In genomic region chr2:119744163-119745111, GRCm38 (mm10) we compare ENCODE assay signal across 8 mouse cellular contexts. TPM values are rescaled to one million over a fixed set of nuclear protein-coding genes. Genes with fewer than 3 reads are reported as not detected.
DNase-seq lines count a peak whose midpoint lies in the region; ATAC-seq lines count a peak whose summit lies in the region.

No protein-coding gene starts in this region.

- peak; percentile 47 to 52 for DNase-seq in urinary bladder, adult 18-20 months (ENCODE audit: low spot score in 2 of 2)
- DNase-seq in urinary bladder, postnatal 10 days (ENCODE audit: low spot score) = no peak
- DNase-seq in forebrain, embryonic 10.5 days (ENCODE audit: extremely low spot score, low spot score) = peak; percentile 44
- peak; percentile 84 for DNase-seq in intestine, embryonic 14.5 days (ENCODE audit: low spot score)
- DNase-seq in cerebellum, adult 9-10 months = no peak
- no peak for DNase-seq in layer of hippocampus, postnatal 25 days (ENCODE audit: extremely low spot score in 1 of 2, low spot score in 1 of 2)

- no peaks in the 10 kb centered on the region for H3K36me3 ChIP-seq in forebrain, embryonic 10.5 days (replicated peaks)
- no peaks in the 10 kb centered on the region for H3K36me3 ChIP-seq in intestine, embryonic 14.5 days (ENCODE audit: control insufficient read depth, insufficient read depth, low read length)
- H3K36me3 ChIP-seq in liver, embryonic 16.5 days (ENCODE audit: control insufficient read depth, insufficient read depth) = no peaks in the 10 kb centered on the region
- no peaks in the 10 kb centered on the region for H3K36me3 ChIP-seq in neural tube, embryonic 13.5 days

- peak overlapping the region; percentile 29; the same call in 1 of the 2 replicates for H3K9ac ChIP-seq in intestine, embryonic 14.5 days (ENCODE audit: low read length)
- H3K9ac ChIP-seq in liver, embryonic 16.5 days (ENCODE audit: low read depth, low read length) = 0 out of 2 replicates have a peak overlapping the region, but pooled peaks have one; percentile 8
- 0 out of 2 replicates have a peak overlapping the region, but pooled peaks have one; percentile 6 for H3K9ac ChIP-seq in neural tube, embryonic 13.5 days

- H3K27me3 ChIP-seq in forebrain, embryonic 10.5 days (ENCODE audit: poor library complexity, severe bottlenecking) = peaks cover 91% of the 10 kb centered on the region
- H3K27me3 ChIP-seq in intestine, embryonic 14.5 days (replicated peaks; ENCODE audit: control insufficient read depth, insufficient read depth, low read length) = peaks cover 45% of the 10 kb centered on the region
- peaks cover 48% of the 10 kb centered on the region for H3K27me3 ChIP-seq in liver, embryonic 16.5 days (ENCODE audit: control insufficient read depth, insufficient read depth, low read depth, low read length)
- H3K27me3 ChIP-seq in neural tube, embryonic 13.5 days = peaks cover 88% of the 10 kb centered on the region

- H3K27ac ChIP-seq in forebrain, embryonic 10.5 days = no peak overlapping the region
- H3K27ac ChIP-seq in intestine, embryonic 14.5 days (ENCODE audit: low read depth) = peak overlapping the region; percentile 75
- H3K27ac ChIP-seq in liver, embryonic 16.5 days (ENCODE audit: low read length) = peak overlapping the region; percentile 56
- no peak overlapping the region for H3K27ac ChIP-seq in neural tube, embryonic 13.5 days (replicated peaks)

- ATAC-seq in intestine, embryonic 14.5 days (replicated peaks; ENCODE audit: low FRiP score, low TSS enrichment, low read depth) = peak; percentile 79
- ATAC-seq in liver, embryonic 16.5 days (ENCODE audit: low read depth) = peak; percentile 71
- 0 out of 2 replicates have a peak, but pooled peaks have one; percentile 10 for ATAC-seq in neural tube, embryonic 13.5 days (ENCODE audit: low read depth)

- peak overlapping the region; percentile 68 for H3K4me3 ChIP-seq in forebrain, embryonic 10.5 days
- H3K4me3 ChIP-seq in intestine, embryonic 14.5 days (ENCODE audit: low read depth, low read length) = peak overlapping the region; percentile 20
- H3K4me3 ChIP-seq in liver, embryonic 16.5 days (ENCODE audit: low read depth, low read length) = peak overlapping the region; percentile 72
- H3K4me3 ChIP-seq in neural tube, embryonic 13.5 days = peak overlapping the region; percentile 17

- peak overlapping the region; percentile 100 for H3K4me2 ChIP-seq in intestine, embryonic 14.5 days (ENCODE audit: low read length)
- H3K4me2 ChIP-seq in liver, embryonic 16.5 days (ENCODE audit: low read depth, low read length) = peak overlapping the region; percentile 99
- H3K4me2 ChIP-seq in neural tube, embryonic 13.5 days = peak overlapping the region; percentile 42

- H3K4me1 ChIP-seq in forebrain, embryonic 10.5 days = peaks cover 50% of the 10 kb centered on the region
- peaks cover 31% of the 10 kb centered on the region for H3K4me1 ChIP-seq in intestine, embryonic 14.5 days (replicated peaks; ENCODE audit: control insufficient read depth, insufficient read depth, low read length)
- H3K4me1 ChIP-seq in liver, embryonic 16.5 days (ENCODE audit: control insufficient read depth, low read depth, low read length) = peaks cover 43% of the 10 kb centered on the region
- peaks cover 41% of the 10 kb centered on the region for H3K4me1 ChIP-seq in neural tube, embryonic 13.5 days (replicated peaks)

- WGBS in forebrain, embryonic 10.5 days = 1% methylated on average over 46 of the region's 46 CpGs
- 4% methylated on average over 46 of the region's 46 CpGs for WGBS in intestine, embryonic 14.5 days
- WGBS in liver, embryonic 16.5 days (ENCODE audit: insufficient replicate concordance) = 4% methylated on average over 46 of the region's 46 CpGs
- 3% methylated on average over 46 of the region's 46 CpGs for WGBS in neural tube, embryonic 13.5 days

- H3K9me3 ChIP-seq in forebrain, embryonic 10.5 days = no peaks in the 10 kb centered on the region
- H3K9me3 ChIP-seq in intestine, embryonic 14.5 days (ENCODE audit: control insufficient read depth, low read length) = no peaks in the 10 kb centered on the region
- H3K9me3 ChIP-seq in liver, embryonic 16.5 days (replicated peaks; ENCODE audit: control insufficient read depth, low read length) = no peaks in the 10 kb centered on the region
- no peaks in the 10 kb centered on the region for H3K9me3 ChIP-seq in neural tube, embryonic 13.5 days

RNA-seq across cellular contexts. Expression of gene Itpka, which starts 2.3 kb away (rescaled TPM):
- polyA plus RNA-seq in forebrain, embryonic 10.5 days (2016; fragmentation: Nextera tagmentation; extraction: Ambion mirVana) = 1.2 and 1.8 TPM in 2 replicates
- polyA plus RNA-seq in intestine, embryonic 14.5 days (2014; fragmentation: Nextera tagmentation; extraction: Ambion mirVana) = 7.2 and 7.4 TPM in 2 replicates
- polyA plus RNA-seq in liver, embryonic 16.5 days (2015; fragmentation: Nextera tagmentation; extraction: Ambion mirVana) = 2.8 and 3.4 TPM in 2 replicates
- 0.28 TPM in 1 of 2 replicates, not detected in the other for polyA plus RNA-seq in neural tube, embryonic 13.5 days (2015; fragmentation: Nextera tagmentation; extraction: Ambion mirVana)
- 100 to 1,000 TPM; 283 to 285 TPM for total RNA-seq in layer of hippocampus, postnatal 25 days (2021)

RNA-seq across cellular contexts. Expression of gene Ltk, which starts 15.8 kb away (rescaled TPM):
- polyA plus RNA-seq in forebrain, embryonic 10.5 days (2016; fragmentation: Nextera tagmentation; extraction: Ambion mirVana) = 0.33 TPM in 1 of 2 replicates, not detected in the other
- polyA plus RNA-seq in intestine, embryonic 14.5 days (2014; fragmentation: Nextera tagmentation; extraction: Ambion mirVana) = 1.9 and 2.8 TPM in 2 replicates
- 0.05 and 0.06 TPM in 2 replicates for polyA plus RNA-seq in liver, embryonic 16.5 days (2015; fragmentation: Nextera tagmentation; extraction: Ambion mirVana)
- polyA plus RNA-seq in neural tube, embryonic 13.5 days (2015; fragmentation: Nextera tagmentation; extraction: Ambion mirVana) = 0.43 and 0.50 TPM in 2 replicates
- total RNA-seq in layer of hippocampus, postnatal 25 days (2021) = 10 to 100 TPM; 10.5 to 12.9 TPM

RNA-seq across cellular contexts. Expression of gene Rpap1, which starts 42.9 kb away (rescaled TPM):
- 42.3 and 43.5 TPM in 2 replicates for polyA plus RNA-seq in forebrain, embryonic 10.5 days (2016; fragmentation: Nextera tagmentation; extraction: Ambion mirVana)
- 27.0 and 28.1 TPM in 2 replicates for polyA plus RNA-seq in intestine, embryonic 14.5 days (2014; fragmentation: Nextera tagmentation; extraction: Ambion mirVana)
- 7.4 and 9.1 TPM in 2 replicates for polyA plus RNA-seq in liver, embryonic 16.5 days (2015; fragmentation: Nextera tagmentation; extraction: Ambion mirVana)
- 18.6 and 21.0 TPM in 2 replicates for polyA plus RNA-seq in neural tube, embryonic 13.5 days (2015; fragmentation: Nextera tagmentation; extraction: Ambion mirVana)
- 10 to 100 TPM; 18.4 to 19.7 TPM for total RNA-seq in layer of hippocampus, postnatal 25 days (2021)

RNA-seq across cellular contexts. Expression of gene Tyro3, which starts 53.1 kb away (rescaled TPM):
- polyA plus RNA-seq in forebrain, embryonic 10.5 days (2016; fragmentation: Nextera tagmentation; extraction: Ambion mirVana) = 27.0 and 27.6 TPM in 2 replicates
- polyA plus RNA-seq in intestine, embryonic 14.5 days (2014; fragmentation: Nextera tagmentation; extraction: Ambion mirVana) = 18.9 and 21.9 TPM in 2 replicates
- polyA plus RNA-seq in liver, embryonic 16.5 days (2015; fragmentation: Nextera tagmentation; extraction: Ambion mirVana) = 0.75 and 1.1 TPM in 2 replicates
- 16.2 and 19.2 TPM in 2 replicates for polyA plus RNA-seq in neural tube, embryonic 13.5 days (2015; fragmentation: Nextera tagmentation; extraction: Ambion mirVana)
- 10 to 100 TPM; 87.0 to 88.2 TPM for total RNA-seq in layer of hippocampus, postnatal 25 days (2021)

Comparison
In these comparisons a context has a peak if more than half of its experiments do, and no peak if none do; other contexts are left out.
1. DNase-seq: peak in urinary bladder, adult 18-20 months (2 of 2), forebrain, embryonic 10.5 days (single experiment) and intestine, embryonic 14.5 days (single experiment); none in urinary bladder, postnatal 10 days (single experiment), cerebellum, adult 9-10 months (single experiment) and layer of hippocampus, postnatal 25 days (0 of 2).
2. H3K27ac ChIP-seq: peak in intestine, embryonic 14.5 days (single experiment) and liver, embryonic 16.5 days (single experiment); none in forebrain, embryonic 10.5 days (single experiment) and neural tube, embryonic 13.5 days (single experiment).
3. H3K4me3 ChIP-seq: peak in every context shown above with its lines; median percentile 72 in liver, embryonic 16.5 days; 68 in forebrain, embryonic 10.5 days; 20 in intestine, embryonic 14.5 days; 17 in neural tube, embryonic 13.5 days.
4. ATAC-seq: peak in every context shown above with its lines; median percentile 79 in intestine, embryonic 14.5 days; 71 in liver, embryonic 16.5 days; 10 in neural tube, embryonic 13.5 days.
5. H3K4me2 ChIP-seq: peak in every context shown above with its lines; median percentile 100 in intestine, embryonic 14.5 days; 99 in liver, embryonic 16.5 days; 42 in neural tube, embryonic 13.5 days.
6. Peak in every context shown above with its lines, with median percentiles within 50 percentile points of each other: H3K9ac ChIP-seq.